40 mouse cellular contexts compared by ENCODE assay signal in the genomic region with DNA sequence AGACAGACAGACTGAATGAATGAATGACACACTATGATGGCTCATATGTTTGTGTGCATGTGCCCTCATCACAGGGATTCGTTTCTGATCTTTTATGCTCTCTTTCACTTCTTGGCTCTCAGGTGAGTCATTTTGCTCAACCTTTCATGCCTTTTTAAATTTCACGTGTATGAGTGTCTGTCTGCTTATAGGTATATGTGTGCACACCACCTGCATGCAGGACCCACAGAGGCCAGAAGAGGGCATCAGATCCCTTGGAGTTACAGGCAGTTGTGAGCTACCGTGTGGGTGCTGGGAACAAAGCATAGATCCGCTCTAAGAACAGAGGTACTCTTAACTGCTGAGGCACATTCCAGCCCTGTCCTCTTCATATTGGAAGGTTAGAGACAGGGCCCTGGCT. TPM values are rescaled to one million over a fixed set of nuclear protein-coding genes. Genes with fewer than 3 reads are reported as not detected.
DNase-seq lines count a peak whose midpoint lies in the region; ATAC-seq and TF ChIP-seq lines count a peak whose summit lies in the region.
"Had no signal": no experiment of that assay in that cellular context is flagged by ENCODE, and none has a peak within 500 bp of the region (broad histone marks: within the 10 kb centered on the region; RNA-seq: fewer than 3 reads in every experiment).

No protein-coding gene starts in this region.

- 98% methylated on average over 4 of the region's 4 CpGs for WGBS in hindbrain, postnatal 0 days
- 95% methylated on average over 4 of the region's 4 CpGs for WGBS in hindbrain, embryonic 12.5 days
- 82% methylated on average over 4 of the region's 4 CpGs for WGBS in liver, embryonic 14.5 days (ENCODE audit: insufficient replicate concordance)
- 93% methylated on average over 4 of the region's 4 CpGs for WGBS in liver, embryonic 11.5 days
- WGBS in heart, embryonic 12.5 days: 91% methylated on average over 4 of the region's 4 CpGs

- no peak for TF ChIP-seq EP300 in liver, embryonic 14.5 days (IDR thresholded peaks at IDR 0.05; ENCODE audit: low read depth)

- no peaks in the 10 kb centered on the region for H3K27me3 ChIP-seq in hindbrain, postnatal 0 days (ENCODE audit: insufficient read depth, low read length)
- H3K27me3 ChIP-seq in hindbrain, embryonic 12.5 days: no peaks in the 10 kb centered on the region
- H3K27me3 ChIP-seq in liver, embryonic 14.5 days (ENCODE audit: control insufficient read depth, insufficient read depth, low read length): no peaks in the 10 kb centered on the region
- no peaks in the 10 kb centered on the region for H3K27me3 ChIP-seq in liver, embryonic 11.5 days (replicated peaks; ENCODE audit: control insufficient read depth, insufficient read depth, low read length)
- no peaks in the 10 kb centered on the region for H3K27me3 ChIP-seq in heart, embryonic 12.5 days (replicated peaks)
- H3K27me3 ChIP-seq: CH12.LX; embryonic facial prominence, embryonic 12.5 days; hindbrain, embryonic 13.5 days; limb, embryonic 12.5 days; liver, embryonic 15.5 days; lung, embryonic 15.5 days; neural tube, embryonic 12.5 days; stomach, embryonic 15.5 days had no signal

- DNase-seq in hindbrain, postnatal 0 days (ENCODE audit: low spot score): no peak
- DNase-seq in liver, embryonic 14.5 days (ENCODE audit: low read depth in 3 of 3, low spot score in 3 of 3): no peak
- DNase-seq in liver, embryonic 11.5 days (ENCODE audit: low spot score): no peak
- peak; percentile 73 for DNase-seq in R1 (ENCODE audit: low read depth, low spot score)
- DNase-seq in left cerebral cortex, adult 18-20 months (ENCODE audit: low spot score in 2 of 2): no peak
- DNase-seq: adrenal gland, postnatal 10 days; cerebellum, adult 9-10 months; embryo, embryonic 11 days; gastrocnemius, postnatal 25 days; heart, adult 11 months; heart, postnatal 36 days; kidney, adult 9 months; kidney, postnatal 10 days; layer of hippocampus, adult 9-11 months; right cerebral cortex, adult 18-20 months; right cerebral cortex, postnatal 4 days; thymus, postnatal 14 days had no signal

- H3K4me1 ChIP-seq in hindbrain, postnatal 0 days (ENCODE audit: insufficient read depth, low read length): no peaks in the 10 kb centered on the region
- no peaks in the 10 kb centered on the region for H3K4me1 ChIP-seq in hindbrain, embryonic 12.5 days
- peaks cover 12 to 24% of the 10 kb centered on the region in 2 experiments for H3K4me1 ChIP-seq in liver, embryonic 14.5 days (replicated peaks; ENCODE audit: control insufficient read depth in 2 of 2, insufficient read depth in 2 of 2, low read length in 1 of 2)
- peaks cover 14% of the 10 kb centered on the region for H3K4me1 ChIP-seq in liver, embryonic 11.5 days (replicated peaks; ENCODE audit: control insufficient read depth, insufficient read depth, low read length)
- no peaks in the 10 kb centered on the region for H3K4me1 ChIP-seq in heart, embryonic 12.5 days (replicated peaks)
- H3K4me1 ChIP-seq: hindbrain, embryonic 13.5 days; limb, embryonic 12.5 days; lung, embryonic 15.5 days; neural tube, embryonic 12.5 days; stomach, embryonic 15.5 days had no signal

- no peak overlapping the region for H3K27ac ChIP-seq in hindbrain, postnatal 0 days
- no peak overlapping the region for H3K27ac ChIP-seq in hindbrain, embryonic 12.5 days
- H3K27ac ChIP-seq in liver, embryonic 14.5 days: no peak overlapping the region
- H3K27ac ChIP-seq in liver, embryonic 11.5 days (ENCODE audit: low read depth, low read length): no peak overlapping the region
- H3K27ac ChIP-seq in heart, embryonic 12.5 days (ENCODE audit: poor library complexity, severe bottlenecking): no peak overlapping the region
- H3K27ac ChIP-seq: embryonic facial prominence, embryonic 12.5 days; heart, embryonic 10.5 days; hindbrain, embryonic 13.5 days; left cerebral cortex, adult 2 months; limb, embryonic 12.5 days; liver, embryonic 15.5 days; lung, embryonic 15.5 days; midbrain, embryonic 10.5 days; neural tube, embryonic 12.5 days; stomach, embryonic 15.5 days had no signal

- peaks cover 5% of the 10 kb centered on the region; the same call in 1 of the 2 replicates for H3K36me3 ChIP-seq in hindbrain, postnatal 0 days (ENCODE audit: insufficient read depth, low read length)
- peaks cover 23% of the 10 kb centered on the region for H3K36me3 ChIP-seq in hindbrain, embryonic 12.5 days
- no peaks in the 10 kb centered on the region for H3K36me3 ChIP-seq in liver, embryonic 14.5 days (replicated peaks; ENCODE audit: control insufficient read depth, insufficient read depth, low read depth)
- peaks cover 2% of the 10 kb centered on the region; the same call in 1 of the 2 replicates for H3K36me3 ChIP-seq in liver, embryonic 11.5 days (ENCODE audit: control insufficient read depth, insufficient read depth, low read length)
- H3K36me3 ChIP-seq in heart, embryonic 12.5 days: peaks cover 32% of the 10 kb centered on the region
- H3K36me3 ChIP-seq: liver, embryonic 15.5 days had no signal

- H3K9ac ChIP-seq in hindbrain, postnatal 0 days (replicated peaks; ENCODE audit: low read length): no peak overlapping the region
- H3K9ac ChIP-seq in hindbrain, embryonic 12.5 days: no peak overlapping the region
- no peak overlapping the region for H3K9ac ChIP-seq in liver, embryonic 14.5 days (replicated peaks)
- no peak overlapping the region for H3K9ac ChIP-seq in liver, embryonic 11.5 days (ENCODE audit: low read depth, low read length)
- no peak overlapping the region for H3K9ac ChIP-seq in heart, embryonic 12.5 days
- H3K9ac ChIP-seq: embryonic facial prominence, embryonic 12.5 days; hindbrain, embryonic 13.5 days; limb, embryonic 12.5 days; liver, embryonic 15.5 days; lung, embryonic 15.5 days; neural tube, embryonic 12.5 days; stomach, embryonic 15.5 days had no signal

- no peak overlapping the region for H3K4me3 ChIP-seq in hindbrain, postnatal 0 days (ENCODE audit: low read length)
- H3K4me3 ChIP-seq in hindbrain, embryonic 12.5 days: no peak overlapping the region
- H3K4me3 ChIP-seq in liver, embryonic 14.5 days (ENCODE audit: insufficient read depth in 1 of 2, low read depth in 2 of 2, low read length in 2 of 2): no peak overlapping the region
- no peak overlapping the region for H3K4me3 ChIP-seq in liver, embryonic 11.5 days (ENCODE audit: low read depth, low read length)
- H3K4me3 ChIP-seq in heart, embryonic 12.5 days: no peak overlapping the region
- H3K4me3 ChIP-seq: embryonic facial prominence, embryonic 12.5 days; heart, embryonic 10.5 days; hindbrain, embryonic 13.5 days; left cerebral cortex, adult 2 months; limb, embryonic 12.5 days; liver, embryonic 15.5 days; lung, embryonic 15.5 days; midbrain, embryonic 10.5 days; myocyte; neural tube, embryonic 12.5 days; stomach, embryonic 15.5 days had no signal

- no peak for ATAC-seq in hindbrain, postnatal 0 days
- ATAC-seq in hindbrain, embryonic 12.5 days (ENCODE audit: low FRiP score): no peak
- ATAC-seq in liver, embryonic 14.5 days (ENCODE audit: insufficient read depth): no peak
- ATAC-seq in liver, embryonic 11.5 days (replicated peaks; ENCODE audit: low FRiP score): no peak
- no peak for ATAC-seq in heart, embryonic 12.5 days (ENCODE audit: insufficient number of reproducible peaks, low FRiP score)
- ATAC-seq: forebrain, embryonic 14.5 days; inflammation-experienced regulatory T-cells, adult 6 months; midbrain, embryonic 16.5 days had no signal

- no peaks in the 10 kb centered on the region for H3K9me3 ChIP-seq in hindbrain, postnatal 0 days (ENCODE audit: low read length)
- no peaks in the 10 kb centered on the region for H3K9me3 ChIP-seq in hindbrain, embryonic 12.5 days (replicated peaks)
- no peaks in the 10 kb centered on the region for H3K9me3 ChIP-seq in liver, embryonic 14.5 days (ENCODE audit: control insufficient read depth, low read length)
- no peaks in the 10 kb centered on the region for H3K9me3 ChIP-seq in liver, embryonic 11.5 days (ENCODE audit: control insufficient read depth, low read length)
- no peaks in the 10 kb centered on the region for H3K9me3 ChIP-seq in heart, embryonic 12.5 days (replicated peaks)
- H3K9me3 ChIP-seq: embryonic facial prominence, embryonic 12.5 days; heart, embryonic 10.5 days; hindbrain, embryonic 13.5 days; limb, embryonic 12.5 days; liver, embryonic 15.5 days; lung, embryonic 15.5 days; midbrain, embryonic 10.5 days; neural tube, embryonic 12.5 days; stomach, embryonic 15.5 days had no signal

- peak; percentile 18; the same call in 1 of the 2 replicates for TF ChIP-seq CTCF in hindbrain, postnatal 0 days (IDR thresholded peaks at IDR 0.05; ENCODE audit: low read depth)
- TF ChIP-seq CTCF in liver, embryonic 14.5 days (IDR thresholded peaks at IDR 0.05; ENCODE audit: low read depth): peak; percentile 44

- H3K4me2 ChIP-seq in hindbrain, postnatal 0 days (ENCODE audit: low read depth, low read length): no peak overlapping the region
- no peak overlapping the region for H3K4me2 ChIP-seq in hindbrain, embryonic 12.5 days (replicated peaks)
- H3K4me2 ChIP-seq in liver, embryonic 14.5 days (ENCODE audit: low read depth): no peak overlapping the region
- no peak overlapping the region for H3K4me2 ChIP-seq in liver, embryonic 11.5 days
- H3K4me2 ChIP-seq in heart, embryonic 12.5 days: no peak overlapping the region
- H3K4me2 ChIP-seq: embryonic facial prominence, embryonic 12.5 days; hindbrain, embryonic 13.5 days; limb, embryonic 12.5 days; liver, embryonic 15.5 days; lung, embryonic 15.5 days; neural tube, embryonic 12.5 days; stomach, embryonic 15.5 days had no signal

RNA-seq across cellular contexts. Expression of a gene that starts 36.0 kb away (rescaled TPM):
- total RNA-seq in hindbrain, postnatal 0 days (2014; rRNA removed): not detected in 2 replicates
- polyA plus RNA-seq in hindbrain, postnatal 0 days (2015; fragmentation: Nextera tagmentation; extraction: Ambion mirVana): not detected in 2 replicates
- not detected in 2 replicates for polyA plus RNA-seq in hindbrain, embryonic 12.5 days (2016; fragmentation: Nextera tagmentation; extraction: Ambion mirVana)
- polyA plus RNA-seq in liver, embryonic 14.5 days (2012; rRNA removed): not detected in 2 replicates
- polyA plus RNA-seq in liver, embryonic 14.5 days (2014; fragmentation: Nextera tagmentation; extraction: Ambion mirVana): not detected in 2 replicates
- not detected in 2 replicates for polyA plus RNA-seq in liver, embryonic 11.5 days (2014; fragmentation: Nextera tagmentation; extraction: Ambion mirVana)
- polyA plus RNA-seq in heart, embryonic 12.5 days (2016; fragmentation: Nextera tagmentation; extraction: Ambion mirVana): not detected in 2 replicates
- not detected for total RNA-seq in left cerebral cortex, adult 18-20 months (2021)
- total RNA-seq: gastrocnemius, adult 18-20 months; gastrocnemius, postnatal 25 days; heart, postnatal 36 days; left cerebral cortex, adult 2 months; left cerebral cortex, postnatal 25 days; megakaryocyte progenitor cell, adult 5-6 weeks had no signal
- polyA plus RNA-seq: C2C12; embryonic facial prominence, embryonic 12.5 days; forebrain, embryonic 14.5 days; heart, embryonic 10.5 days; hindbrain, embryonic 13.5 days; limb, embryonic 12.5 days; liver, embryonic 15.5 days; midbrain, embryonic 10.5 days; midbrain, embryonic 16.5 days; myocyte; neural tube, embryonic 12.5 days had no signal

RNA-seq across cellular contexts. Expression of a gene that starts 46.8 kb away (rescaled TPM):
- not detected in 2 replicates for total RNA-seq in hindbrain, postnatal 0 days (2014; rRNA removed)
- not detected in 2 replicates for polyA plus RNA-seq in hindbrain, postnatal 0 days (2015; fragmentation: Nextera tagmentation; extraction: Ambion mirVana)
- 0.31 and 0.46 TPM in 2 replicates for polyA plus RNA-seq in hindbrain, embryonic 12.5 days (2016; fragmentation: Nextera tagmentation; extraction: Ambion mirVana)
- not detected in 2 replicates for polyA plus RNA-seq in liver, embryonic 14.5 days (2012; rRNA removed)
- not detected in 2 replicates for polyA plus RNA-seq in liver, embryonic 14.5 days (2014; fragmentation: Nextera tagmentation; extraction: Ambion mirVana)
- polyA plus RNA-seq in liver, embryonic 11.5 days (2014; fragmentation: Nextera tagmentation; extraction: Ambion mirVana): 0.30 TPM in 1 of 2 replicates, not detected in the other
- 0.64 and 1.3 TPM in 2 replicates for polyA plus RNA-seq in heart, embryonic 12.5 days (2016; fragmentation: Nextera tagmentation; extraction: Ambion mirVana)
- total RNA-seq in left cerebral cortex, adult 18-20 months (2021): not detected
- total RNA-seq: adrenal gland, postnatal 10 days; CH12.LX; gastrocnemius, adult 18-20 months; gastrocnemius, postnatal 25 days; heart, postnatal 36 days; left cerebral cortex, adult 2 months; left cerebral cortex, postnatal 25 days; megakaryocyte progenitor cell, adult 5-6 weeks had no signal
- polyA plus RNA-seq: C2C12; forebrain, embryonic 14.5 days; inflammation-experienced regulatory T-cells, adult 6 months; large intestine, adult 2 months; liver, embryonic 15.5 days; lung, embryonic 15.5 days; midbrain, embryonic 16.5 days; urinary bladder, adult 2 months had no signal
